Mouse (Mus musculus): ENCODE measurements around the gene Aup1.
A peak's percentile ranks its signal among the peaks of the same experiment; 100 is the strongest.

Aup1 gene

DNA sequence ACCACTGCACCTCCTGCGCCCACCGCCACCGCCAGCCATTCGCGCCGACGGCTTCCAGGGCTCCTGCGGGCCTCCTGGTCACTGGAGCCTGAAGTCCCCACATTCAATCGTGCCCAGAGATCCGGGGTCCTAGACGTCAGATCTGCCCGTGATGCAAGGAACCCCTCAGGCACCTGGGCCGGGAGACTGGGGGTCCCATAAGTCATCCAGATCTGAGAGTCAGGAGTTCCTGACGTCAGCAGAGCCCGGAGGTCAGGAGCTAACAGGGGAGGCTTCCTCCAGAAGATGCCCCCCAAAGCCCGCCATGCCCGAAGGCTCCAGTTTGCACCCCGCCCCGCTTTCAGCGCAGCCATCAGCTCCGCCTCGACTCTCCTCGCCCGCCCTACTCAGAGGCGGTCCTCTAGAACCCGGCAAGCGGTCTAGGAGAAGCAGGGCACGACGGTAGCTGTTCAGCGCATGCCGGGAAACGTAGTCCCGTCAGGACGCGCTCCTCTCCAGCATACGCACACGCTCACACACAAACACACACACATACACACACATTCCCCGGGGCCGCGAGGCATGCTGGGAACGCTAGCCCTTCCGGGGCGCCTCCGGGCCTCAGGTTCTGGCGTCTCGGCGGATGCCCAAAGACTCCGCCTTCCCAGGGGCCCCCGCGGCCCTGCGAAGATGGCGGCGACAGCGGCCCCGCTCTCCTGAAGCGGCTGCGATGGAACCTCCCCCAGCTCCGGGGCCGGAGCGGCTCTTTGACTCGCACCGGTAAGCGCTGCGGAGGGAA, at the start of gene Aup1:
Gene Aup1 (plus strand): TSS at position 448 of the 778 bp plus-strand sequence.
- peak; percentile 95 for DNase-seq (ENCODE audit: low read depth, low spot score)

DNA sequence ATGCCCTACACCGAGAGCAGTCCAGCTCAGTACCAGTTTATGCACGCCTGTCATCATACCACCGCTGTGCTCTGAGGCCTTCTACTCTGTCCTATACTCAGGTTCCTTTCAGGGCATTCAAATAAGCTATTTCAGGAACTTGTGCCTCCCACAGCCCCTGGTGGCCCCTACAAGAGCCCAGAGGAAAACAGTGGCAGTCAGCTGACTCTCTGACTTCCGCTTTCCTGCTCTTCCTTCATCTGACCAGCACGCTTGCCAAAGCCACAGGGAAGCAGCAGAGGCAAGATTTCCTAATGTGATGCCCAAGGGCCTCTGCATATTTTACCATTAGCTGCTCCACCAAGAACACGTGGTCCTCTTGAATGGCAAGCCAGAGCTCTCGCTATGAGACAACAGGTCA, 49.4 kb upstream of the Aup1 start:
- DNase-seq (ENCODE audit: low read depth, low spot score): no peak

DNA sequence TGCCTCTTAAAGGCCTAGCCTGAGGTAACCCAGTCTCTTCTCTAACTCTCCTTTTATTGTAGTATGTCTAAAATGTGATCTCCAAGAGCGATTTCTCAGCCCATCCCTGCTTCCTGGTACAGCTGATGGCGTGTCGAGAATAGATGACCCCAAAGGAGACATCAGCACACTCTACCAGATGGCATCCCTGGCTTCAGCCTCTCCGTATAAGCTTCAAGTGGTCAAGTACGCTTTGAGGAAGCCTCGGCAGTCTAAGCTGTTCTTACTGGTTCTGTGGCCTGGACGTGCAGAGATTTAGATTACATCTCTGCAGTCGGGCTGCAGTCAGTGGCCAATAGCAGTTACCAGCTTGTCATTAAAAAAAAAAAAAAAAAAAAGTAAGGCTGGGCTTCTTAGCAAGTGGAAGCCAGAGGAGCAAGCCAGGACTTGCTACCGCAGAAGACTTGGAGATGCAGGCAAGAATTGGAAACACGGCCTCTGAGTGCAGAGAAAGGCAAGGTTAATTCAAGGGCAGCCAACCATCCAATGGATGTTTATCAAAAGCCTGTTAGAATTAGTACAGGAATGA, 48.8 kb upstream of the Aup1 start:
- DNase-seq (ENCODE audit: low read depth, low spot score): no peak

DNA sequence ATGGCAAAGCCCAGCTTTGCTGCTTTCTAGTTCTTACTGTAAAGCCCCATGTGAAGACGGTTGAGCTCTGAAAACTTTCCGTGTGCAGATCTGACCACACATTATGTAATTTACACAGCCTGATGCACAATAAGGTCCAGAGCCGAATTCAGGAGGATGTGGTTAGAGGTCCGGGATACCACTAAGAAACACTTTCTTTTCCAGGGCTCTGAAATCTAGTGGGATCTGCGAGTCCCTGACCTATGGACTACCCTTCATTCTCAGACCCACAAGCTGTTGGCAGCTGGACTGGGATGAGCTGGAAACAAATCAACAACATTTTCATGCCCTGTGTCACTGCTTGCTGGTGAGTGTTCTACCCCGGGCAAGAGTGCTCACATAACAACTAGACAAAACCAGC, 48.2 kb upstream of the Aup1 start:
- no peak for DNase-seq (ENCODE audit: low read depth, low spot score)

DNA sequence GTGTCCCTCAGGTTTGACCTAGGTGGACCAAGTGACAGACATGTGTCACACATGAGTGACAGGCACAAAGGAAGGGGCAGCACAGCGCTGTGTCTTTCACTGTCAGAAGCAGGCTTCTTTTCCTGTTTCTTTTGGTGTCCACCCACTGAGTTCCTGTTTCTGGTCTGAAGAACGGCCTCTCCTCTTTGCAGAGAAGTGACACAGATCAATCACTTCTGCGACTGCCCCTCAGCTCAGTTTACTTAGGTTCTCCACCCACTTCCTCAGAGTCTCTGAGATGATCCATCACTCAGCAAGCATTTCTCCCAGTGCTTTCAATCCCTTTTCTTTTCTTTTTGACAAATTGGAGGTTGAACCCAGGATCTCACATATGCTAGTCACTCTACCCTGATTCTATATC, 45.7 kb upstream of the Aup1 start:
- no peak for DNase-seq (ENCODE audit: low read depth, low spot score)

DNA sequence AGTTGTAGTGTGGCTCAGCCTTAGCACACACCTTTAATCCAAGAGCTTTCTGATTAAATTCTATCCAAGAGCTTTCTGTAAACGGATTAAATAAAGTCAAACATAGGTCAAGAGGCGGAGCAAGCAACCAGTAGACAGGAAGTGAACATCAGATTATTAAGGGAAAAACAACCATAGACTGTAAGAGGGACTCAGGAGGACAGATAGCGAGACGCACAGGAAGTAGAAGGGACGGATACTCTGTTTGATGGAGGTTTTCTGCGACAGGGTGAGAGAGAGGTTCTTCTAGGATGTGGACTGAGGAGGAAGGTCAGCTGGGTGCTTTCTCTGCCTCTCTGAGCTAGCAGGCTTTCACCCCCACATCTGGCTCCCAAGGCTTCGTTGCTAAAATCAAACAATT, 44.3 kb upstream of the Aup1 start:
- DNase-seq (ENCODE audit: low read depth, low spot score): no peak

DNA sequence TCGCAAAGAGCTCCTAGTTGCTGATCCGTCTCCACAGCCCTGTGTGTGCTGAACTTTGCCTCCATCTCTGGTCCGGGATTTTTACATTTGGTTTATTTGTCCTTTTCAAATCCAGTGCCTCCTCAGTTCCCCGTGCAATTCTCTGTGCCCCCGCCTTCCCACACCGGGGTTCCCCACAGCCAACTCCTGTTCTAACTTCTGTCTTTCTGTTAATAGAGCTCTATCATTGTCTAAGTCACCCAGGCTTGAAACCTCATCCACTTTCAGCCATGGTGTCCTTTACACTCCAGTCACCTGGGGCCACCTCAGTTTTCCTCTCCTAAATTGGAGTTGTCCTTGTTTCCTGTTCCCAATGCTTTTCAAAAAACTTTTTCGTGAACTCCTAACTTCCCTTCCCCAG, 43.1 kb upstream of the Aup1 start:
- no peak for DNase-seq (ENCODE audit: low read depth, low spot score)

DNA sequence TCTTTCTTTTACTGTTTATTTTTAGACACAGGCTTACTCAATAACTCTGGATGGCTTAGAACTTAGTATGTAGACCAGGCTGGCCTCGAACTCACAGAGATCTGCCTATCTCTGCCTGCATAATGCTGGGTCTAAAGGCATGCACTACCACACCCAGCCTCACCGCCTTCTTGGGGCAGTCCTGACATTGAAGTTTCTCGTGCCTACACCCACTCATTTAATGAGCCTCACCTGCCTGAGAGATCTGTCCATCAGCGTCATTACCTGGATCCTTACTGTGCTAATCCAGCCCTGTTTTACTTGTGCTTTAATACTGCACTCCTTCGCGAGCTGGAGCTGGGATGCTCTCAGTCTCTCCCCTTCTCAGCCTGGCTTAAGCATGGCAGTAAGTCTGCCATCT, 42.6 kb upstream of the Aup1 start:
- DNase-seq (ENCODE audit: low read depth, low spot score): no peak

DNA sequence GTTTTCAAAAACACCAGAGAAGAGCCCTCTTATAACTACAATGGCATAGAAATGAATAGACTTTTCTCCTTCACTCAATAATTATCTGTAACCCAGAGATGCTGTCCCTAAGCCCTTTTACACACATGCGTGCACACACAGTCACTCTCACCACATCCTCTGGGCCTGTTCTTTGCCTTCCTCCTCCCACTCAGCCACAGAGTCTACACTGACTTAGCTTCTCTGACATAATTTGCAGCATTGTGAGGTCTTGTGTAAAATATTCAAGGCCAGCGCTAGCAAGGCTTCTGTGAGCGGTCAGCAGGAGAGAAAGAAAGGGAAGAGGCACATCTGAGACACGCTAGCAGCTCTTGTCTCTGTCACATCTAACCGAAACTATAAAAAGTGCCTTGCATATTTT, 40.9 kb upstream of the Aup1 start:
- no peak for DNase-seq (ENCODE audit: low read depth, low spot score)

DNA sequence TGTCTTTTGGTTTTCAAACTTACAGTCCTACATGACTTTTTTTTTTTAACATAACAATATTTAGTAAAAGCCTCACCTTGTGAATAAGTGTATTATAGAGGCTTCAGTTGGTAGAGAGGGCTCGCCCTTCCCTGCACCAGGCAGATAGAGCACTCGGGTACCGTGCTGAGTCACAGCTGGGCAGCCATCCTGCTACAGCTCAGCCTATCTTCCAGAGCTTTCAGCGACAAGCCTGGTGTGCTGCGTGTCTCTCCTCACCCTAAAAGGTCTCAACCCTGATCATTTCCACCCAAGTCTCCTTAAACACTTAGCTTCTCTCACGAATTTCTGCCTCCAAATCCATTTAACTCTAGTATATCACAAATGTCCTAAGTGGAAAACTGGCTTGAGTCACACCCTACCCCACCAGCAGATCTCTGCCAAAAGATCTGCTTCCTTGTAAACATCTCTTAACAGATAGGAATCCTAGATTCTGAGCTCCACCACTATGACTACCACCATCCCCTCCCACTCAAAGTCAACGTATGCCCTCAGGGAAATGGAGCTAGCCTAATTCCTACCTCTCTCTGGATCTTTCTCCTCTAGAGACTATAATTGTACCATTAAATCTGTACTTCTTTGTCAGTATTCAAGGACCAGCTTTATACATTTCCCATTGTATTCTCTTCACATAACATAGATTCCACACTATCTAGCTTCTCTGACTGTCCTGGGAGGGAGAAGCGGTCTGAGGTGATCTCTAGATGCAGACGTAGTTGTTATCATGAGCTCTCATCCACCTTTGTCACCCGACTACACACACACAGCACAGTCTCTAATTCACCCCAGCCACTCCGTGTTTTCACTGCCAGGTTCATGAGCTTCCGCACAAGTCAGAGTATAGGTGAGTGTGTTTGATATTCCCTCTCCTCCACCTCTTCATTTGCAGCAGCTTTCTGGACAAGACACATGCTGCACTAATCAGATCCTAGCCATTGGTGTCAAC, 39.5 kb upstream of the Aup1 start:
- DNase-seq (ENCODE audit: low read depth, low spot score): no peak

DNA sequence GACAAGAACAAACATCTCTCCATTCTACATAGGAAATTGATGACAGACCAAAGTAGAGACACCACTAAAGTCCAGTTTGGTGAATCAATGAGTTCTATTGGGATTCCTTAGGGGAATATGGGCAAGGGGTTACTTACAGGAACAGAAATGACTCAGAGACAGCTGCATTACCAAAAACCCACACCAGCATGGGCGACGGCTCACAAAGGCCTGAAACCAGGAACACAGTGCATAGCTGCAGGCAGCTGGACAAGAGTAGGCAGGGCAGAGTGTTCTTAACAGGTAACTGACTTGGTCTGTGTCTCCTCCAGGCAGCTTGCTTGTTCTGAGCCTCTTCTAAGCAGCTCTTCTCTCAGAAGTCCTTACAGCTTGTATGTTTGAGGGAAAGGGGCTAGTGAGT, 38.6 kb upstream of the Aup1 start:
- no peak for DNase-seq (ENCODE audit: low read depth, low spot score)

DNA sequence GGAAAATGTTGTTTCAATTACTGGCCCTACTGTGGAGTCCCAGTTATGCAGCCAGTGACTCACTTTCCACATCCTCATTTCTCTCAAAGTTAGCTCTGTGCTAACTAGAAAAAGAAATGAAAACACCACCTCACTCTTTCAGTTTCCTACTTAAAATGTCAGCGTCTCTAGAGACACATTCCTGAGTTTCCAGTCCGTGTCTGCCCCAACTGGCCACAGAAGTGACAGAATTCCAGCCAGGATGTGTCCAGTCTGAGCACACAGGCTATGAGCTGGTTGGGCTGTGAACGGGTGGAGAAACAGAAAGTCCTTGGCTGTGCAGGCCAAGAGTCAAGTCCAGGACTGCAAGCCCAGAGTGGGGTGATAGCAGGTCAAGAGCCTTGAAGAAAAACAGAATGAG, 37.1 kb upstream of the Aup1 start:
- DNase-seq (ENCODE audit: low read depth, low spot score): no peak

DNA sequence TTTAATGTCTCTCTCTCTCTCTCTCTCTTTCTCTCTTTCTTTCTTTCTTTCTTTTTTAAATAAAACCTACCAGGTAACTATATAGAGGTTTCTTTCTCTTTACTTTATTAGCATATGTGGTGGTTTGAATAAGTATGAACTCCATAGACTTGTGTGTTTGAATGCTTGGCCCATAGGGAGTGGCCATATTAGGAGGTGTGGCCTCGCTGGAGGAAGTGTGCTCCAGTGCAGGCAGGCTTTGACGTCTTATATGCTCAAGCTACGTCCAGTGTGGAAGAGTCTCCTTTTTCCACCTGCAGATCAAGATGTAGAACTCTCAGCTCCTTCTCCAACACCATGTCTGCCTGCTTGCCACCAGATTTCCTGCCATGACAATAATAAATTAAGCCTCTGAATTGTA, 35.3 kb upstream of the Aup1 start:
- no peak for DNase-seq (ENCODE audit: low read depth, low spot score)

DNA sequence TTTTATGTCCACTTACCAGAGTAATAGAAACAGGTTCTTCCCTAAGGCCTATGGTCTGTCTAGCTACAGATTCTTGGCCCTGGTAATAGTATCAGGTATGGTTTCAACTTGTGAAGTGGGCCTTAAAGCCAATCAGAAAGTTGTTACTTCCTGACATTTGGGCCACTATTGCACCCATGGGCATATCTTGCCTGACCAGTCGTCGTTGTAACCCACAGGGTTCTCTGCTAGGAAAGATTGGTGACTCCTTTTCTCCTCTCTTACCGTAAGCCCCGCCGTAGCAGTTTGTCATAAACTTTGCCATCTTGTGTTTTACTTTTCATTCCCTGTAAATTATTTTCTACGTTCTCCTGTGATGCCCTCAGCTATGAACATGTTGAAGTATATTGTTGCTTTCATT, 34.2 kb upstream of the Aup1 start:
- no peak for DNase-seq (ENCODE audit: low read depth, low spot score)

DNA sequence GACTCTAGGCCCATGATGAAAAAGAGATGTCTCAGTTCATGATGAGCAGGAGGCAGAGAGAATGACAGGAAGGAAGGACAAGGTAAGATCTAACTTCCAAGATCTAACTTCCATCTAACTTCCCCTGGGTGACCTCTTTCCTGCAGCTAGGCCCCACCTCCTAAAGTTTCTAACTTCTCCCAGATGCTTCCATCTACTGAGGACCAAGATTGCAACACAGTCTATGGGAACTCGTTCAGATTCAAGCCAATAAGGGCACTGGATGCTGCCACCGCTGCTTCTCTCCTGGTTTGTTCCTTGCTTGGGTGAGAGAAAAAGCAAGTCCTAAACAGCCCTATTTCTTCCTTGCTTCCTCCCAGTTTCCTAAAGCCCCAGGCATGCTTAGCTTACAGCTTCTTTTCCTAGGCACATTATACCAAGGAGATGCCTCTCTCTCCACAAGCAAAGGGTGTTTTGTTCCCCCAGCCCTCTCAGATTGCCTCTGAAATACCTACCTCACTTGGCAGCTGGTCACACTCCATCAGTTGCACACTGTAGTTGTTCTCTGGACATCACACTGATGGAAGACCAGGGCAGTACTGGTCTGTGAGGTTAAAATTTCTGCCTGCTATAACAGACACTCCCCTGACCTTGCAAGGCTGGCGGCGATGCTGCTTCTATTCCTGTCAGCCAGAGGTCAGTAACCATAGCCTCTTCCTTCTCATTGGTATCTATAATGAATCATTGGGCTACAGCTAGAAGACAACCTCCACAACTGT, 33.3 kb upstream of the Aup1 start:
- no peak for DNase-seq (ENCODE audit: low read depth, low spot score)

DNA sequence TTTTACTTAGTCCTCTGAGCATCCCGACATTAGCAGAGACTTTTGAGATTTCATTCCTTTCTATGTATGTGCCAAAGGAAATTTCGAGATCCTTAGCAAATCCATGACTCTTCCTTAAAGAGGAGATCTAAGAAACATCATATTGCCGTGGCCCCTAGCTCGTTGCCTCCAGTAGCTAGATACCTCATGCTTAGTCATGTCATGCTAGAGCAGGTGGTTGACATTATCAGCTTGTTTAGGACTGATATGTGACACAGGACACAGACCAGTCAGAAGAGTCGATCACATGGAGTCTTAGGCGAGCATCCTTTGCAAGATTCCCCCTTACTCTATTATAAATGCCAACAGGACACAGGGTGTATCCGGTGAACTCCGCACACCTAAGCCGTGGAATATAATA, 31.3 kb upstream of the Aup1 start:
- no peak for DNase-seq (ENCODE audit: low read depth, low spot score)

DNA sequence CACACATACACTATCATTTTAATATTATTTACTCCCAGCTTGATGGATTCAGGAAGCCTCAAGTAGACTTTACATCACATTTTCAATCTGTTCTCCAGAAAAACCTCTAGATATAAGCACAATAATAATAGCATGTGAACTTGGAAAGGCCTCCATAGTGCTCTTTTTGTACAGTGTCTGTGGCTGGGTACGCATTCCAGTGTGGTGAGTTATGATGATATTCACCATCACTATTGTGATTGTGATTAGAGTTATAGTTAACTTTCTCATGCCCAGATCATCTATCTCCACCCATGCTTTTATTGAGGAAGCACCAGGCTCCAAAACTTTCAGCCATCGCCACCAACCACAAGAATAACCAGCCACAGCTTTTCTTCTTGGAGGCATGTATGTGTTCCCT, 30.5 kb upstream of the Aup1 start:
- no peak for DNase-seq (ENCODE audit: low read depth, low spot score)

DNA sequence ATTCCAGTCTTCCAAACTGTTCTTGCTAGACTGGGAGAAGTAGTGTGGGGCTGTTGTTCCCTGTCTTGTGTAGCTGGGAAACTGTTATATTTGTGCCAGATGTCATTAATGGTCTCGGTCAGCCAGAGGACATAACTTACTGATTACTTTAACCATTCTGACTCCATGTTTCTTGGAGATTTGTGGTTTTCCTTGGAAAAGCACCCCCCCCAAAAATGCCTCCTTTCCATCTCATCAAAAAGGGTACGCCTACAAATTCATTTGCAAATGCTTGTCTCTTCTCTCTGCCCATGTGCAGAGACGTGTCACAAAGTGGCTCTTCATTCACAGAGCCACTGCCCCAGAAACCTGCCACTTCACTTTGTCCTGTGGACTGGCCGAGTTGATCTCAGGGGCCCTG, 29.9 kb upstream of the Aup1 start:
- no peak for DNase-seq (ENCODE audit: low read depth, low spot score)

DNA sequence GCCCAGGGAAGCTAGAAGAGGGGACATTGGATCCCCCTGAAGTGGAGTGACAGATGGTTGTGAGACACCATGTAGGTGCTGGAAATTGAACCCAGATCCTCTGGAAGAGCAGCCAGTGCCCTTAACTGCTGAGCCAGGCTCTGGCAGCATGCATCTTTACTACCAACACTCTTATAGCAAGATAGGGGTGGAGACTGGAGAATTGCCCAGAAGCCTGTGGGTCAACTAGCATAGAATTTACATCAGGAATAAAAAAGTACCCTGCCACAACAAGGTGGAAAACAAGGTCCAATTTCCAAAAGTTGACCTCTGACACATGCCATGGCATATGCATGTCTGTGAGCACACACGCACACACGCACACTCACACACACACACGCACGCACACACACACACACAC, 29.1 kb upstream of the Aup1 start:
- DNase-seq (ENCODE audit: low read depth, low spot score): no peak

DNA sequence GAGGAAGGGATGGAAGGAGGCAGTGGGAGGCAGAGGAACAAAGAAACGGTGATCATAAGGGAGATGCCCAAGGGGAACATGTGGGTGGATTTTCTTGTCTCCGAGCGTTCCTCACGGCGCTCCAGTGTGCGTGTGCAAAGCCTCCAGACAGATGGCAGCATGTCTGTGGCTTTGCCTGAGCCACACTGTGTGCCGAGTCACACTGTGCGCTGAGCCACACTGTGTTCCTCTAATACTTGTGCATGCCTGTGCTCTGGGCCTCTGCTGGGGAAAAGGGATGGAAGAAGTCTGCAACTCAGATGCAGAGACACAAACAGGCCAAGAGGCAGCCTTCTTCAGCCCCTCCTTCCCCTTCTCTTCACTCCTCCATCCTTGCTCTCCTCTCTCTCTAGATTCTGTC, 27.0 kb upstream of the Aup1 start:
- no peak for DNase-seq (ENCODE audit: low read depth, low spot score)

DNA sequence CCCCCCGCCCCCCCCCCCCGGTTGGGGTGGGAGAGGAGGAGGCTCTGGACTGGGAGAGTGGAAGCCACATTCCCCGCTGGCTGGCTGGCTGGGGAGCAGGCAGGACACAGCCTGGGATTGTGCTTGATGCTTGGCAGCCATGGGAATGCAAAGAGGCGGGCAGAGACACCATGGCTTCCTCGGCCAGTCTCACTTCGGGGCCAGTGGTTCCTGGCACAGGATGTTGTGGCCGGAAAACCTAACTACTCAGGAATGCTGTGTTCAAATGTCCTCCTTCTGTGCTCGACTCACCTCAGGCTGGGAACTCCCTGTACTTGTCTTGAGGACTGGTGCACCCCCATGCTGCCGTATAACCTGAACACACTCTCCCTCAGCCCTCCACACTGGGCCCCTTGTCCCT, 26.6 kb upstream of the Aup1 start:
- no peak for DNase-seq (ENCODE audit: low read depth, low spot score)

DNA sequence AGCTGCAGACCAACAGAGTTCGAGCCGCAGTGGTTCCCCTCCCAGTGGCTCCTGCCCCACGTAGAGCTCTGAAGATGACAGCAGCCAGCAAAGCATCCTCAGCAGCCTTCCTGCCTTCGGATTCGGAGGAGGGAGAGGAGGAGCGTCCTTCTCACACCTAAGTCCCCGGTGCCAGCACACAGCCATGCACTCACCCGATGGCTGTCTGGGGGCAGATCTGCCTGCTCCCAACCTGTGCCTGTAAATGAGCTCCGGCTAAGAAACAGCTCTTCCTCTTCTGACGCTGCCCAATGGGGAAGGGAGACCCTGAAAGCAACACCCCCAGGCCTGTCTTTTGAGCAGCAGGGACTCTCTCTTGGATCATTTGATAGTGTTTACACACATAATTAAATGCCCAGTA, 24.5 kb upstream of the Aup1 start:
- no peak for DNase-seq (ENCODE audit: low read depth, low spot score)
